Mouse (Mus musculus): ENCODE results near the gene Pcyt1b.

Gene Pcyt1b

DNA sequence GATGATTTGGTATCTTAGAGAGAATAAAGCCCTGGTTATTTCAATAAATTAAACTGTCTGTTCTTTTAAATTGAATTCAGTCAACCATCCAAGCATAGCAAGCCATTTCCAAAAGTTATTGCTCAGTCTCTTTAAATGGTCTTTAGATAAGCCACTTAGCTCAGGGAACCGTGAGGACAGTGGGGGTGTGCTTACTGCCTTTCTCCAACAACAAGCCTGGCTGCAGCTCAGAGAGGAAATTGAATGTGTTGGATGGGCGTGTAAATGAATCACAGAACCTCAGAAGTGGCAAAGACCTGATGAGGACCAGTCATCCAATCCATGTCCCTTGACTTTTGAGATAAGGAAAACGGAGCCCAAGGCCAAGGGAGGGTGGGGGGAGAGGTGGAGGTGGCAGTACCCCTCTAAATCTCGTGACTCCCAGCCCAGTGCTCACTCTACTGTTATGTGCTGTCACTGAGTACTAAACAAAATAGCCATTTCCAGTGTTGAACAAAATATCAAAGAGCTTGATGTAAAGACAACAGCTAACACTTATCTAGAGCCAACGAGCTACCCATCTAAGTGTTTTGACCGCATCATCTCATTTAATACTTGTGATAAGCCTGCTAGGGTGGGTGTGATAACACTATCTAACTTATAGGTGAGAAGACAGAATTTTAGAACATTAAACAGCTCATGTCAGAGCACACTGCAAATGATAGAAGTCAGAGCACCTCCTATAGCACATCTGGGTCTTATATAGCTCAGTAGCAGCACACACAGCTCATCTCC, 78.5 kb downstream of the Pcyt1b start:
- no peak for DNase-seq (ENCODE audit: low spot score)

DNA sequence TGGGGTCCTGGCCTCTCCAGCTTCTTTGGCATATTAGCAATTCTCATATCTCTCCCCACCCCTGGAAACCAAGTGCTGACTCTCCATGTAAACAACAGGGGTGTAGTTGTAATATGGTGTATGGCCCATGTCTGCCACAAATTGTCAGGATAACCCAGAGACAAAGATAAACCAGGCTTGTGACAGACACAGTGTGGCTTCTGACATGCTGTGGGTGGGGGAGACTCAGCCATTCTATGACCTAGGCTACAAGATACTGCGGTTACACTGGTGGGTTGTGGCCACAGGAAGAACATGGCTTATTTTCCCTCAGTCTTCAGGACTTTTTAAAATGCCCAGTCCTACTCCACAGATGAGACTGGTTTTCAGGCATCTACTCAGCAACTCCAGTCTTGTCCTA, 94.5 kb downstream of the Pcyt1b start:
- no peak for DNase-seq (ENCODE audit: low spot score)

DNA sequence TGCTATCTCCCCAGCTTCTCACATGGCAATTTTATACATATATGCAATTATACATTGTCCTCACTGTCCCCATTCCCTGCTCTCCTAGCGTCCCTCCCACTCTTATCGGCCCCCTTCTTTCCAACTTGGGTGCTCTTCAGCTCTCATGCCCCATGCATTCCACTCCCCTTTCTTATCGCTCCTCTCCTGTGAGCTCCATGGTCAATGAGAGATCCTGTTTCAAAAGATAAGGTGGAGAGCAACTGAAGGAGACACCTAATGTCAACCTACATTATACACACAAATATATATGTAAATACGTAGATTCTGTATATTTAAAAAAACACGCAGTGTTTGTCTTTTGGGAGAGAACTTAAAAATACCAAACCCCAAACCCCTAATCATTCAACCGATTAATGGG, 95.9 kb downstream of the Pcyt1b start:
- DNase-seq (ENCODE audit: low spot score), result no peak

DNA sequence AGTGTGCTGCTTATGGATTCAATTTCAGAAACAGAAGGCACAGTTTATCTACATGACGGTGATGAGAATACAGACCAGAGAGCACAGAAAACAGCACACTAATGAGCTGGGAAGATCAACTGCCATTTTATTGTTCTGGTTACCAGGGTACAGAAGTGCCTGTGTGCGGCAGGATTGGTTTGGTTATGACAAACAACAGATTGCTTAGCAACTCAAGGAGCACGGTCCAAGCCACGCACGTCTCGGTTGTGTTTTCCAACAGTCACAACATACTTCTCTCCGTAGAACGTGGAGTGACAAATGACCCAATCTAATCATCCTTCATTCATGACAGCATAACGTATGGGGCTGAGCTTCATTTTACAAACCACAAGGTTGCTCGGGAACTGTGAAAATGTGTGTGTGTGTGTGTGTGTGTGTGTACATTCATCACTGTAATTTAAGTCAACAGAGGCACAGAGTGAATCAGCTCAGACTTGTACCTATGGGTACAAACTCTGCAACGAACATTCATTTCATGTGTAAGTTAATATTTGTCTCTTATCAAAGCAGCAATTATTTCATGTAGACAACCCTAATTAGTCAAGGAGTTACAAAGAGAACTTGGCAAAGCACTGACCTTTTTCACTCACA, 100.7 kb downstream of the Pcyt1b start:
- DNase-seq (ENCODE audit: low spot score), result no peak

DNA sequence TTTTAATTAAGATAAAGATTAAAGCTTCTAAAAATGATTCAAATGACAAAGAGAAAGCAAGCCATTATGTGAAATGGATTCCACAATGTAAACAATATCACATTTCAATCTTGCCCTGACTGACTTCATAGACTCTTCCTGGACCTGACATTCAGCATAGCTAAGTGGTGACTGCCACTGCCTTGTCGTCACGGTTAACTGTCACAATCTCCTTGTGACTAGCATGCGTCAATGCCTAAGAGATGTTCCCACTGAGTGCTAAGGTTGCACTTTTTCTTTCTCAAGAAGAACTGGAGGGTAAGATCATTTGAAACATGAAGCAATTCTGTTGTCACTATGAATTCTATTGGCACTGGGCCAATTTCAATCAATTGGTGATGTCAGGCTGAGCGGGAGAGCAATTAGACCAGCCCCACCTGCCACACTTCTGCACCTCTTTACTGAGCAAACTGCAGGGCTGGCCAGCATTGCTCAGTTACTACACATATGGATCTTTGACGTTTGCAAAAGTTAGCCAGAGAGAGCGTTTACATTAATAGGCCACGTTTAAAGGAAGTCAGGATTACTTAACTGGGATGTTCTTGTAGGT, 102.3 kb downstream of the Pcyt1b start:
- no peak for DNase-seq (ENCODE audit: low spot score)

DNA sequence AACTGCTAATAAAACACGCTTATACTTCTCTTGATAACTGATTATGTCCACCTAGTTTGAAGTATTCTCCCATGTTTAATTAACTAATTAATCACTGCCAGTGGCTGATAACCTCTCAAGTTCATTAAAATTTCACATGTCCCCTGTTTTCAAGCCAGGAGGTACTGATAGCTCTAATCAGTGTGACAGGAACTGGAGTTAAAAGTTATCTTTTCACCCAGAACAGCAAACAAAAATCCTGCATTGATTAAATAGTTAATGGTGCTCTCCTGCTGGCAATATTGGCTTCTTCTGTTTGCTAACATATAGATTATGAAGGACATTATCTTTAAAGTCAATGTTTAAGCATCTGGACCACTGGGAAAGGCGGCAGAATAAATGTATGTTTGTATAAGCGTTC, 106.1 kb downstream of the Pcyt1b start:
- DNase-seq (ENCODE audit: low spot score), result no peak

DNA sequence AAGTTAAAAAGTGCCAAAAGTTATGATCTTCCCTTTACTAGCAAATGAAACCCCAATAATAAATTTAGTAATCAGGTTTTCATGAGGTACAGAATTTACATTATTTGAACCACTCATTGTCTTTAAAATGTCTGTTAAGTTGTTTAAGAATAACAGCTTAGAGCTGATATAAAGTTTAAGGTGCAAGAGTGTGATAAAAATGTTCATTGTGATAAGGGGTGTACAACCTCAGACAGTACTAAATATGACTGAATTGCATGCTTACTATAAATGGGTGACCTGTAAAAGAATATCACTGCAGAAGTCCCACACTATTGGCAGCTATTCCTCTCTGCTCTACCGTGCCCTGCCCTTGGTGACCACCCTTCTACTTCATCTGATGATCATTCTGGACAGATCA, 134.9 kb downstream of the Pcyt1b start:
- DNase-seq (ENCODE audit: low spot score), result no peak

DNA sequence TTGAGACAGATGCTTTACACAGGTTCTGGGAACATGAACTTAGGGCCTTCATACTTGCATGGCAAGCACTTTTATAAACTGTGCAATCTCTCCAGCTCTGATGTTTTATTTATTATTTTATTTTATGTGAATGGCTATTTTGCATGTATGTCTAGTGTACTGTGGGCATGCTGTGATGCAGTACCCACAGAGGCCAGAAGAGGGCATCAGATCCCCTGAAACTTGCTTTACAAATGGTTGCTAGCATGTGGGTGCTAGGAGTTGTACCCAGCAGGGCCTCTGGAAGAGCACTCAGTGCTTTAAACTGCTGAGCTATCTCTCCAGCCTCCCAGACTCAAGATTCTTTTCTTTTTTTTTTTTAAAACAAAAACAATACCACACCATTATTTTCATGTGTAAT, 138.5 kb downstream of the Pcyt1b start:
- DNase-seq (ENCODE audit: low spot score), result peak; percentile 8

Measured in MN1 (cell line).